Mouse (Mus musculus): ENCODE measurements at regions not wholly inside any gene's neighbourhood (a gene's known extent, or its start where the extent isn't known, plus 50 kb on each side); places are given as distances from the start of the nearest gene placed in this dataset.
A peak's percentile ranks its signal among the peaks of the same experiment; 100 is the strongest.

DNA sequence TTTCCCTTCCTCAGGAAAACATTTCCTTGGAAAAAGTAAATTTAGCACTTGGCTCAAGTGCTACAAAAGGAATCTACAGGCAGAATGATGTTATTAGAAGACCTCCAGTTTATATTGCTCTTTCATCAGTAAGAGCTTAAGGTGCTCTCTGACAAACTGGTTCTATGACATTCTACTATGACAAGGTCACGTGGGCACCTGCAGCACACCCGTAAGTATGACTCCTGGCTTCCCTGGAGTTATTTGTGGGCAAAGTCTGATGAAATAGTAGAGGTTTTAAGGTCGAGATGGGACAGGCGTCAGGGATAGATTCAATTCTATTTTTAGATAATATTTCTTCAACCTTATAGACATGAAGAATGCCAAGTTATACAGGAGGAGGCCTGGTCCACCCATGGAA, 84.9 kb upstream of the Ccn6 start:
- no peaks in the 10 kb centered on the region for H3K4me1 ChIP-seq (ENCODE audit: insufficient read depth)
- DNase-seq: peak; percentile 48
- H3K4me3 ChIP-seq (ENCODE audit: low read depth, low read length): no peak overlapping the region
- TF ChIP-seq CTCF (IDR thresholded peaks at IDR 0.05; ENCODE audit: low read depth): no peak
- ATAC-seq (ENCODE audit: insufficient read depth): no peak
- H3K27ac ChIP-seq (ENCODE audit: low read depth): no peak overlapping the region
- H3K27me3 ChIP-seq (ENCODE audit: insufficient read depth, low read length): no peaks in the 10 kb centered on the region
- WGBS: 59% methylated on average over 4 of the region's 4 CpGs
- no peaks in the 10 kb centered on the region for H3K36me3 ChIP-seq (ENCODE audit: insufficient read depth)
- no peak overlapping the region for H3K4me2 ChIP-seq
- H3K9me3 ChIP-seq (ENCODE audit: low read depth, low read length): no peaks in the 10 kb centered on the region
- H3K9ac ChIP-seq: no peak overlapping the region

GRCm38 (mm10) chr10:39246984-39247383, 83.4 kb upstream of the Ccn6 start:
- Histone ChIP-seq H3K9ac (no peak overlapping the region), H3K4me2 (no peak overlapping the region), H3K4me3 (ENCODE audit: low read depth, low read length) (no peak overlapping the region), H3K9me3 (ENCODE audit: low read depth, low read length) (no peaks in the 10 kb centered on the region), H3K36me3 (ENCODE audit: insufficient read depth) (no peaks in the 10 kb centered on the region), H3K27me3 (ENCODE audit: insufficient read depth, low read length) (no peaks in the 10 kb centered on the region), H3K4me1 (ENCODE audit: insufficient read depth) (no peaks in the 10 kb centered on the region), H3K27ac (ENCODE audit: low read depth) (no peak overlapping the region)
- ATAC-seq (ENCODE audit: insufficient read depth) (no peak), DNase-seq (no peak)
- WGBS: 49% methylated on average over 3 of the region's 3 CpGs
- no peak for TF ChIP-seq CTCF (IDR thresholded peaks at IDR 0.05; ENCODE audit: low read depth)

DNA sequence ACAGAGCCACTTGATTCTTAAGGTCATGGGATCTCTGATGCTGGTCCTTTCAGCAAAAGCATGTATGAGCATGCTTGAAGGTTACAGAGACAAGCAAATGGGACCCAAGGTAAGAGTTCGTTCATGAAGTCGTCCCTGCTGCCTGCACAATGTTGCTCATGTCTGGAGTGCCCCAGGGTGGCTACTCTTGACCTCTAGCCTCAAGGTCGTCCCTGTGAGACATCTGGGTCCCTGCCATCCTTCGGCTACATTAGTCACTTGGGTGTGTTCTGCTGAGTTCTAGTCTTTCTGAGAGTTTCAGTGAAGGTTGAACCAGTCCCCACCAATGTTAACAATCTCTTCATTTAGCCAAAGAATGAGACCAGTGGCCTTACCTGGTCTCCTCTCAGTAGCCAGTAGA, 81.5 kb upstream of the Ccn6 start:
- no peak for ATAC-seq (ENCODE audit: insufficient read depth)
- DNase-seq: no peak
- no peaks in the 10 kb centered on the region for H3K9me3 ChIP-seq (ENCODE audit: low read depth, low read length)
- H3K4me3 ChIP-seq (ENCODE audit: low read depth, low read length): no peak overlapping the region
- WGBS: 67% methylated on average over 4 of the region's 4 CpGs
- H3K36me3 ChIP-seq (ENCODE audit: insufficient read depth): no peaks in the 10 kb centered on the region
- H3K27me3 ChIP-seq (ENCODE audit: insufficient read depth, low read length): no peaks in the 10 kb centered on the region
- no peak overlapping the region for H3K9ac ChIP-seq
- H3K27ac ChIP-seq (ENCODE audit: low read depth): no peak overlapping the region
- peaks cover 2% of the 10 kb centered on the region; the same call in 1 of the 2 replicates for H3K4me1 ChIP-seq (ENCODE audit: insufficient read depth)
- no peak for TF ChIP-seq CTCF (IDR thresholded peaks at IDR 0.05; ENCODE audit: low read depth)
- H3K4me2 ChIP-seq: no peak overlapping the region

DNA sequence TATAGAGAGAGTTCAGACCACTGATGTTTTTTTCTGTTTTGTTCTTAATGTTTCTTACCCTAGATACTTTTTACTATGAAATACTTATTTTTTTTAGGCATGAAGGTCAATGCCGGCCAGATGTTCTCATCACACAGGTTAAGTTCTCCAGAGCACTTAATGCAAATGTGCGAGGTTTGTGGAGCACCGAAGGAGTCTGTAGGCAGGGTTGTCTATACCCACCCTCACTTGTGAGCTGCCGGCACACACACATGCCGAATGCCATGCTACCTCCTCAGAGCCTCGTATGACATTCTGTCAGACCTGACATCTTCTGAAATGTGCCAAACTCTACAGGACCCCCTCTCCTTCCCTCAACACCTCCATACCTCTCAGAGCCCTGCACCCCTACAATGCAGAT, 80.5 kb upstream of the Ccn6 start:
- Histone ChIP-seq H3K27ac (ENCODE audit: low read depth) (no peak overlapping the region), H3K4me1 (ENCODE audit: insufficient read depth) (peaks cover 4% of the 10 kb centered on the region), H3K9ac (no peak overlapping the region), H3K36me3 (ENCODE audit: insufficient read depth) (no peaks in the 10 kb centered on the region), H3K4me3 (ENCODE audit: low read depth, low read length) (no peak overlapping the region), H3K27me3 (ENCODE audit: insufficient read depth, low read length) (no peaks in the 10 kb centered on the region), H3K9me3 (ENCODE audit: low read depth, low read length) (no peaks in the 10 kb centered on the region), H3K4me2 (no peak overlapping the region)
- TF ChIP-seq CTCF (IDR thresholded peaks at IDR 0.05; ENCODE audit: low read depth): no peak
- WGBS: 76% methylated on average over 6 of the region's 6 CpGs
- ATAC-seq (ENCODE audit: insufficient read depth) (no peak), DNase-seq (no peak)

GRCm38 (mm10) chr10:39242398-39242797, 78.8 kb upstream of the Ccn6 start:
- no peak for DNase-seq
- Histone ChIP-seq H3K4me3 (ENCODE audit: low read depth, low read length) (no peak overlapping the region), H3K9me3 (ENCODE audit: low read depth, low read length) (no peaks in the 10 kb centered on the region), H3K4me2 (no peak overlapping the region), H3K27me3 (ENCODE audit: insufficient read depth, low read length) (no peaks in the 10 kb centered on the region), H3K27ac (ENCODE audit: low read depth) (no peak overlapping the region), H3K4me1 (ENCODE audit: insufficient read depth) (peaks cover 4% of the 10 kb centered on the region), H3K36me3 (ENCODE audit: insufficient read depth) (no peaks in the 10 kb centered on the region), H3K9ac (no peak overlapping the region)
- TF ChIP-seq CTCF (IDR thresholded peaks at IDR 0.05; ENCODE audit: low read depth): no peak
- no peak for ATAC-seq (ENCODE audit: insufficient read depth)
- WGBS: 91% methylated on average over 5 of the region's 5 CpGs

- no peaks in the 10 kb centered on the region for H3K36me3 ChIP-seq (ENCODE audit: insufficient read depth)
- ATAC-seq (ENCODE audit: insufficient read depth): no peak
- peaks cover 4% of the 10 kb centered on the region for H3K4me1 ChIP-seq (ENCODE audit: insufficient read depth)
- no peaks in the 10 kb centered on the region for H3K27me3 ChIP-seq (ENCODE audit: insufficient read depth, low read length)
- H3K9me3 ChIP-seq (ENCODE audit: low read depth, low read length): no peaks in the 10 kb centered on the region
- 78% methylated on average over 6 of the region's 6 CpGs for WGBS
- H3K9ac ChIP-seq: no peak overlapping the region
- no peak overlapping the region for H3K4me2 ChIP-seq
- no peak for DNase-seq
- no peak for TF ChIP-seq CTCF (IDR thresholded peaks at IDR 0.05; ENCODE audit: low read depth)
- no peak overlapping the region for H3K4me3 ChIP-seq (ENCODE audit: low read depth, low read length)
- H3K27ac ChIP-seq (ENCODE audit: low read depth): no peak overlapping the region
These were observed 78.3 kb upstream of the Ccn6 start for GRCm38 (mm10) chr10:39241922-39242321.

GRCm38 (mm10) chr10:39241486-39241885, 77.9 kb upstream of the Ccn6 start:
- H3K4me3 ChIP-seq (ENCODE audit: low read depth, low read length): no peak overlapping the region
- 88% methylated on average over 3 of the region's 3 CpGs for WGBS
- no peaks in the 10 kb centered on the region for H3K36me3 ChIP-seq (ENCODE audit: insufficient read depth)
- no peaks in the 10 kb centered on the region for H3K27me3 ChIP-seq (ENCODE audit: insufficient read depth, low read length)
- H3K9me3 ChIP-seq (ENCODE audit: low read depth, low read length): no peaks in the 10 kb centered on the region
- H3K27ac ChIP-seq (ENCODE audit: low read depth): no peak overlapping the region
- peaks cover 4% of the 10 kb centered on the region for H3K4me1 ChIP-seq (ENCODE audit: insufficient read depth)
- no peak overlapping the region for H3K4me2 ChIP-seq
- no peak for TF ChIP-seq CTCF (IDR thresholded peaks at IDR 0.05; ENCODE audit: low read depth)
- no peak for DNase-seq
- no peak for ATAC-seq (ENCODE audit: insufficient read depth)
- no peak overlapping the region for H3K9ac ChIP-seq

- Histone ChIP-seq H3K4me3 (ENCODE audit: low read depth, low read length) (no peak overlapping the region), H3K4me1 (ENCODE audit: insufficient read depth) (peaks cover 4% of the 10 kb centered on the region), H3K27me3 (ENCODE audit: insufficient read depth, low read length) (no peaks in the 10 kb centered on the region), H3K9me3 (ENCODE audit: low read depth, low read length) (no peaks in the 10 kb centered on the region), H3K27ac (ENCODE audit: low read depth) (no peak overlapping the region), H3K9ac (no peak overlapping the region), H3K36me3 (ENCODE audit: insufficient read depth) (no peaks in the 10 kb centered on the region), H3K4me2 (no peak overlapping the region)
- ATAC-seq (ENCODE audit: insufficient read depth) (no peak), DNase-seq (peak; percentile 49)
- no peak for TF ChIP-seq CTCF (IDR thresholded peaks at IDR 0.05; ENCODE audit: low read depth)
- 76% methylated on average over 7 of the region's 7 CpGs for WGBS
These were observed 77.4 kb upstream of the Ccn6 start for GRCm38 (mm10) chr10:39240966-39241365.
